Comparison of ENCODE assay signal across 8 mouse cellular contexts in genomic region chr10:78010335-78010734, GRCm38 (mm10). TPM values are rescaled to one million over a fixed set of nuclear protein-coding genes. Genes with fewer than 3 reads are reported as not detected.
A peak's percentile ranks its signal among the peaks of the same experiment; 100 is the strongest.
DNase-seq lines count a peak whose midpoint lies in the region; ATAC-seq and TF ChIP-seq lines count a peak whose summit lies in the region.

No protein-coding gene starts in this region.

- H3K27ac ChIP-seq in kidney, adult 2 months (ENCODE audit: insufficient read depth, low read depth, low read length) = no peak overlapping the region
- 0 out of 2 replicates have a peak overlapping the region, but pooled peaks have one; percentile 38 for H3K27ac ChIP-seq in hindbrain, embryonic 15.5 days (replicated peaks)
- no peak overlapping the region for H3K27ac ChIP-seq in midbrain, embryonic 14.5 days (replicated peaks; ENCODE audit: low read depth, low read length)
- H3K27ac ChIP-seq in layer of hippocampus, adult 2 months = no peak overlapping the region

- peak; percentile 12 for DNase-seq in kidney, adult 2 months
- DNase-seq in kidney, postnatal 14 days = no peak
- DNase-seq in ZHBTc4 (ENCODE audit: low read depth, low spot score) = peak; percentile 23
- no peak for DNase-seq in midbrain, embryonic 14.5 days
- DNase-seq in T-cell, adult 2 months (ENCODE audit: low spot score) = no peak
- no peak for DNase-seq in testis, postnatal 14 days (ENCODE audit: low spot score)
- no peak for DNase-seq in layer of hippocampus, adult 2 months (ENCODE audit: low spot score in 2 of 2)

- peaks cover 20% of the 10 kb centered on the region; the same call in 1 of the 2 replicates for H3K4me1 ChIP-seq in kidney, adult 2 months (ENCODE audit: control insufficient read depth, insufficient read depth, low read length)
- H3K4me1 ChIP-seq in hindbrain, embryonic 15.5 days (replicated peaks) = peaks cover 40% of the 10 kb centered on the region
- peaks cover 17% of the 10 kb centered on the region for H3K4me1 ChIP-seq in midbrain, embryonic 14.5 days (ENCODE audit: control insufficient read depth, insufficient read depth, low read length)

- peak overlapping the region; percentile 90 for H3K4me2 ChIP-seq in hindbrain, embryonic 15.5 days
- peak overlapping the region; percentile 87 for H3K4me2 ChIP-seq in midbrain, embryonic 14.5 days (ENCODE audit: low read length)

- ATAC-seq in hindbrain, embryonic 15.5 days (ENCODE audit: low FRiP score, low read depth) = no peak
- no peak for ATAC-seq in midbrain, embryonic 14.5 days (ENCODE audit: low FRiP score, low TSS enrichment)

- H3K4me3 ChIP-seq in kidney, adult 2 months (ENCODE audit: insufficient read depth, low read depth, low read length) = no peak overlapping the region
- H3K4me3 ChIP-seq in hindbrain, embryonic 15.5 days = peak overlapping the region; percentile 10; the same call in 1 of the 2 replicates
- no peak overlapping the region for H3K4me3 ChIP-seq in midbrain, embryonic 14.5 days (replicated peaks; ENCODE audit: low read depth, low read length)
- no peak overlapping the region; the same call in 1 of the 2 replicates for H3K4me3 ChIP-seq in layer of hippocampus, adult 2 months

- 18% methylated on average over 10 of the region's 10 CpGs for WGBS in kidney, adult 2 months
- 17% methylated on average over 10 of the region's 10 CpGs for WGBS in hindbrain, embryonic 15.5 days
- 18% methylated on average over 10 of the region's 10 CpGs for WGBS in midbrain, embryonic 14.5 days

- no peaks in the 10 kb centered on the region for H3K9me3 ChIP-seq in hindbrain, embryonic 15.5 days
- no peaks in the 10 kb centered on the region for H3K9me3 ChIP-seq in midbrain, embryonic 14.5 days (ENCODE audit: control insufficient read depth, low read length)

- H3K36me3 ChIP-seq in kidney, adult 2 months (ENCODE audit: control insufficient read depth, insufficient read depth, low read length) = no peaks in the 10 kb centered on the region
- no peaks in the 10 kb centered on the region for H3K36me3 ChIP-seq in hindbrain, embryonic 15.5 days
- H3K36me3 ChIP-seq in midbrain, embryonic 14.5 days (ENCODE audit: control insufficient read depth, insufficient read depth, low read length) = no peaks in the 10 kb centered on the region

- no peak overlapping the region for H3K9ac ChIP-seq in hindbrain, embryonic 15.5 days
- H3K9ac ChIP-seq in midbrain, embryonic 14.5 days (replicated peaks; ENCODE audit: low read length) = no peak overlapping the region

- TF ChIP-seq POLR2A in kidney, adult 2 months (IDR thresholded peaks at IDR 0.05; ENCODE audit: low read depth, low read length) = no peak

- H3K27me3 ChIP-seq in kidney, adult 2 months (replicated peaks; ENCODE audit: control insufficient read depth, insufficient read depth, low read length) = no peaks in the 10 kb centered on the region
- 0 out of 2 replicates have a peak, but pooled peaks cover 2% of the 10 kb centered on the region for H3K27me3 ChIP-seq in hindbrain, embryonic 15.5 days
- H3K27me3 ChIP-seq in midbrain, embryonic 14.5 days (ENCODE audit: control insufficient read depth, insufficient read depth, low read length) = peaks cover 5% of the 10 kb centered on the region; the same call in 1 of the 2 replicates

- TF ChIP-seq CTCF in kidney, adult 2 months (conservative IDR thresholded peaks at IDR 0.05; ENCODE audit: insufficient read depth, insufficient read length, low read depth, low read length) = no peak
- no peak for TF ChIP-seq CTCF in layer of hippocampus, adult 2 months (conservative IDR thresholded peaks at IDR 0.05)

RNA-seq across cellular contexts. Expression of gene Pfkl, which starts 0.5 kb away (rescaled TPM):
- 100 and 107 TPM in 2 replicates for polyA plus RNA-seq in kidney, adult 2 months (2012; rRNA removed)
- 120 and 126 TPM in 2 replicates for polyA plus RNA-seq in hindbrain, embryonic 15.5 days (2015; fragmentation: Nextera tagmentation; extraction: Ambion mirVana)
- polyA plus RNA-seq in midbrain, embryonic 14.5 days (2014; fragmentation: Nextera tagmentation; extraction: Ambion mirVana) = 88.0 and 97.8 TPM in 2 replicates
- 100 to 1,000 TPM; 232 to 233 TPM for total RNA-seq in layer of hippocampus, adult 2 months (2021)

RNA-seq across cellular contexts. Expression of gene Dnmt3l, which starts 31.4 kb away (rescaled TPM):
- polyA plus RNA-seq in kidney, adult 2 months (2012; rRNA removed) = 0.34 and 1.1 TPM in 2 replicates
- polyA plus RNA-seq in hindbrain, embryonic 15.5 days (2015; fragmentation: Nextera tagmentation; extraction: Ambion mirVana) = not detected in 2 replicates
- not detected in 2 replicates for polyA plus RNA-seq in midbrain, embryonic 14.5 days (2014; fragmentation: Nextera tagmentation; extraction: Ambion mirVana)
- total RNA-seq in layer of hippocampus, adult 2 months (2021) = not detected

RNA-seq across cellular contexts. Expression of gene 1810043G02Rik, which starts 32.0 kb away (rescaled TPM):
- 60.5 and 75.3 TPM in 2 replicates for polyA plus RNA-seq in kidney, adult 2 months (2012; rRNA removed)
- polyA plus RNA-seq in hindbrain, embryonic 15.5 days (2015; fragmentation: Nextera tagmentation; extraction: Ambion mirVana) = 46.8 and 54.5 TPM in 2 replicates
- 41.0 and 45.3 TPM in 2 replicates for polyA plus RNA-seq in midbrain, embryonic 14.5 days (2014; fragmentation: Nextera tagmentation; extraction: Ambion mirVana)
- total RNA-seq in layer of hippocampus, adult 2 months (2021) = 10 to 100 TPM; 37.1 to 44.4 TPM

RNA-seq across cellular contexts. Expression of gene Aire, which starts 33.1 kb away (rescaled TPM):
- polyA plus RNA-seq in kidney, adult 2 months (2012; rRNA removed) = 0.23 and 0.41 TPM in 2 replicates
- 0.51 TPM in 1 of 2 replicates, not detected in the other for polyA plus RNA-seq in hindbrain, embryonic 15.5 days (2015; fragmentation: Nextera tagmentation; extraction: Ambion mirVana)
- polyA plus RNA-seq in midbrain, embryonic 14.5 days (2014; fragmentation: Nextera tagmentation; extraction: Ambion mirVana) = 0.09 TPM in 1 of 2 replicates, not detected in the other
- total RNA-seq in layer of hippocampus, adult 2 months (2021) = under 1 TPM; 0.46 to 0.54 TPM

RNA-seq across cellular contexts. Expression of gene Trpm2, which starts 40.0 kb away (rescaled TPM):
- polyA plus RNA-seq in kidney, adult 2 months (2012; rRNA removed) = 0.53 and 1.2 TPM in 2 replicates
- 5.4 and 7.1 TPM in 2 replicates for polyA plus RNA-seq in hindbrain, embryonic 15.5 days (2015; fragmentation: Nextera tagmentation; extraction: Ambion mirVana)
- polyA plus RNA-seq in midbrain, embryonic 14.5 days (2014; fragmentation: Nextera tagmentation; extraction: Ambion mirVana) = 3.6 TPM in 2 replicates
- total RNA-seq in layer of hippocampus, adult 2 months (2021) = 10 to 100 TPM; 37.4 to 41.5 TPM

Comparison
In these comparisons a context has a peak if more than half of its experiments do, and no peak if none do; other contexts are left out.
1. DNase-seq: peak in kidney, adult 2 months (single experiment) and ZHBTc4 (single experiment); none in kidney, postnatal 14 days (single experiment), midbrain, embryonic 14.5 days (single experiment), T-cell, adult 2 months (single experiment), testis, postnatal 14 days (single experiment) and layer of hippocampus, adult 2 months (0 of 2).